Mouse (Mus musculus): ENCODE data around the gene Pfas. TPM values are rescaled to one million over a fixed set of nuclear protein-coding genes. Genes with fewer than 3 reads are reported as not detected.
"Not testable (repeated sequence)": the region's sequence is repeated elsewhere in the genome, so short reads cannot be mapped to it uniquely, and the experiment has no call there.

The Pfas gene
- polyA plus RNA-seq, 1 experiment from 2014 or later, result 19.1 TPM

DNA sequence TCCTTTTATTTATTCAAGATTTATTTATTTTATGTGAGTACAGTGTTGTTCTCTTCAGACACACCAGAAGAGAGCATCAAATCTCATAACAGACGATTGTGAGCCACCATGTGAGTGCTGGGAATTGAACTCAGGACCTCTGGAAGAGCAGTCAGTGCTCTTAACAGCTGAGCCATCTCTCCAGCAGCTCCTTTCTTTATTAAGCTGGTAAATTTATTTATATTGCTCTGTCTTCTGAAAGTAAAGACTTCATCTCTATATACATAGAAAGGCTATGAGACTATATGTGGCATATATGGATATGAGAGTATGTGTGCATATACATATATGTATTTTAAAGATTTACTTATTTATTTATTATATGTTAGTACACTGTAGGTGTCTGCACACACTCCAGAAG, 1.2 kb upstream of the Pfas start:
- Histone ChIP-seq H3K9ac (ENCODE audit: low read depth, low read length) (no peak overlapping the region), H3K4me3 (ENCODE audit: low read depth, low read length) (no peak overlapping the region), H3K36me3 (ENCODE audit: control insufficient read depth, insufficient read depth, low read length) (no peaks in the 10 kb centered on the region), H3K4me2 (ENCODE audit: low read depth, low read length) (no peak overlapping the region), H3K4me1 (ENCODE audit: control insufficient read depth, insufficient read depth, low read length) (peaks cover 10% of the 10 kb centered on the region), H3K9me3 (ENCODE audit: control insufficient read depth, low read length) (no peaks in the 10 kb centered on the region), H3K27ac (replicated peaks; ENCODE audit: low read depth, low read length) (no peak overlapping the region), H3K27me3 (replicated peaks; ENCODE audit: control insufficient read depth, insufficient read depth, low read length) (no peaks in the 10 kb centered on the region)
- ATAC-seq (ENCODE audit: low read depth), result no peak
- WGBS, result 80% methylated on average over 1 of the region's 1 CpGs
- no peak for DNase-seq (ENCODE audit: low spot score)

DNA sequence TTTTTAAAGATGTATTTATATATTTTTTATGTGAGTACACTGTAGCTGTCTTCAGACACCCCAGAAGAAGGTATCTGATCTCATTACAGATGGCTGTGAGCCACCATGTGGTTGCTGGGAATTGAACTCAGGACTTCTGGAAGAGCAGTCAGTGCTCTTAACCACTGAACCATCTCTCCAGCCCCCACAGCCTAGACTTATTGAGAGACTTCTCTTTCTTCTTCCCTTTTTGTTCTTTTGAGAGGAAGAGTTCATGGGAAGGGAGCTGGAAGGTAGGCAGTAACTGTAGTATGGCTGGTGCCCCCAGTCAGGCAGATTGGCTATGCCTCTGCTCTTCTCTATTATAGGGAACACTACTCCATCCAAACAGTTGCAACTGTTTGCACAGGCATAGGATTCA, 1.7 kb downstream of the Pfas start:
- not testable (repeated sequence) for H3K27ac ChIP-seq (replicated peaks; ENCODE audit: low read depth, low read length); H3K27me3 ChIP-seq (replicated peaks; ENCODE audit: control insufficient read depth, insufficient read depth, low read length); H3K9me3 ChIP-seq (ENCODE audit: control insufficient read depth, low read length); H3K4me1 ChIP-seq (ENCODE audit: control insufficient read depth, insufficient read depth, low read length); H3K9ac ChIP-seq (ENCODE audit: low read depth, low read length); H3K4me2 ChIP-seq (ENCODE audit: low read depth, low read length); H3K4me3 ChIP-seq (ENCODE audit: low read depth, low read length); DNase-seq (ENCODE audit: low spot score); ATAC-seq (ENCODE audit: low read depth)
- peaks cover 21% of the 10 kb centered on the region; the same call in 1 of the 2 replicates for H3K36me3 ChIP-seq (ENCODE audit: control insufficient read depth, insufficient read depth, low read length)

DNA sequence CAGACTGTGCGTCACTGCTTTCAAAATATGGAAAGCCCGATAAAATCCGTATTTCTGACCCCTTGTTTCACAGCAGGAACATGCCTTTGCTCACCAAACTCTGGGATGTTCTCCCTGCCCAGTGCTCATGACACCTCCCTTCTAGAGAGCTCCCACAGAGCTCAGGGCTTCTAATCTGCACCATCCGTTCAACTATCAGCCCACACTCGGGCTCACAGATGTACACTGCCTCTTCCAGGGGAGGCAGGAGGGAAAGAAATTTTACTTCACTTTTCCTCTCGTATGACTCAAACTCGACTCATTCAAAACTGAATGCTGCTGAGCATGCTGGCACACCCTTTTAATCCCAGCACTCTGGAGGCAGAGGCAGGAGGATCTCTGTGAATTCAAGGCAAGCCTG, 3.1 kb downstream of the Pfas start:
- Histone ChIP-seq H3K9me3 (ENCODE audit: control insufficient read depth, low read length) (no peaks in the 10 kb centered on the region), H3K9ac (ENCODE audit: low read depth, low read length) (no peak overlapping the region), H3K27ac (replicated peaks; ENCODE audit: low read depth, low read length) (no peak overlapping the region), H3K4me3 (ENCODE audit: low read depth, low read length) (no peak overlapping the region), H3K4me1 (ENCODE audit: control insufficient read depth, insufficient read depth, low read length) (peaks cover 7% of the 10 kb centered on the region), H3K27me3 (replicated peaks; ENCODE audit: control insufficient read depth, insufficient read depth, low read length) (no peaks in the 10 kb centered on the region), H3K4me2 (ENCODE audit: low read depth, low read length) (no peak overlapping the region), H3K36me3 (ENCODE audit: control insufficient read depth, insufficient read depth, low read length) (peaks cover 35% of the 10 kb centered on the region)
- no peak for ATAC-seq (ENCODE audit: low read depth)
- WGBS, result 87% methylated on average over 7 of the region's 7 CpGs
- no peak for DNase-seq (ENCODE audit: low spot score)

DNA sequence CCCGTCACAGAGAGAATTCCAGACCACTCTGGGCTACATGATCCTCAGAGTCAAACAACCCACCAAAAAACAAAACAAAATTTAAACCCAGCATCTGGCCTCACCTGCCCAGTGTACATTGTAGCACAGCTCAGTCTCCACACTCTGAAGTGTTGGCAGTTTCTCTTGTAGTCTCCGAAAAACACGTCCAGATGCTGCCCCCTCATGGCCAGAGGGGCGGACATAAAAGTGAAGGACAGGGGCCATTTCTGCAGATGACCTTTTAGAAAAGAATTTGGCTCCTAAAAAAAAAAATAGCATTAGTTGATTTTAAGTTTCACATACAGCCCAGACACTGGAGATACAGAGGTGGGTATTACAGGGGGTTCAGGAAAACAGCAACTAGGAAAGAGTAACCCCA, 4.7 kb downstream of the Pfas start:
- no peaks in the 10 kb centered on the region for H3K9me3 ChIP-seq (ENCODE audit: control insufficient read depth, low read length)
- H3K4me2 ChIP-seq (ENCODE audit: low read depth, low read length), result no peak overlapping the region
- H3K9ac ChIP-seq (ENCODE audit: low read depth, low read length), result no peak overlapping the region
- DNase-seq (ENCODE audit: low spot score), result no peak
- no peak for ATAC-seq (ENCODE audit: low read depth)
- peaks cover 7% of the 10 kb centered on the region for H3K4me1 ChIP-seq (ENCODE audit: control insufficient read depth, insufficient read depth, low read length)
- 55% methylated on average over 4 of the region's 4 CpGs for WGBS
- peaks cover 50% of the 10 kb centered on the region for H3K36me3 ChIP-seq (ENCODE audit: control insufficient read depth, insufficient read depth, low read length)
- H3K4me3 ChIP-seq (ENCODE audit: low read depth, low read length), result no peak overlapping the region
- H3K27ac ChIP-seq (replicated peaks; ENCODE audit: low read depth, low read length), result no peak overlapping the region
- H3K27me3 ChIP-seq (replicated peaks; ENCODE audit: control insufficient read depth, insufficient read depth, low read length), result no peaks in the 10 kb centered on the region

DNA sequence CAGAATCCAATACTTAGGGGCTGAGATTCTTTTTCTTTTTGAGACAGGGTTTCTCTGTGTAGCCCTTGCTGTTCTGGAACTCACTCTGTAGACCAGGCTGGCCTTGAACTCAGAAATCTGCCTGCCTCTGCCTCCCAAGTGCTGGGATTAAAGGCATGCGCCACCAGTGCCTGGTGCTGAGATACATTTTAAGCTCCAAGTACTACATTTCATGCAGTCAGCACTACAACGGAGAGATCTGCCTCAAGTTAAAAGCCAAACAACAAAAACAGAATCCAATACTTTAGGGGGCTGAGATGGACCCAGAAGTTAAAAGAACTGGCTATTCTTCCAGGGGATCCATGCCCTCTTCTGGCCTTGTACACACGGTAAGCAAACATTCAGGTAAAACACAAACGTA, 5.5 kb downstream of the Pfas start:
- peaks cover 58% of the 10 kb centered on the region for H3K36me3 ChIP-seq (ENCODE audit: control insufficient read depth, insufficient read depth, low read length)
- 92% methylated on average over 4 of the region's 4 CpGs for WGBS

DNA sequence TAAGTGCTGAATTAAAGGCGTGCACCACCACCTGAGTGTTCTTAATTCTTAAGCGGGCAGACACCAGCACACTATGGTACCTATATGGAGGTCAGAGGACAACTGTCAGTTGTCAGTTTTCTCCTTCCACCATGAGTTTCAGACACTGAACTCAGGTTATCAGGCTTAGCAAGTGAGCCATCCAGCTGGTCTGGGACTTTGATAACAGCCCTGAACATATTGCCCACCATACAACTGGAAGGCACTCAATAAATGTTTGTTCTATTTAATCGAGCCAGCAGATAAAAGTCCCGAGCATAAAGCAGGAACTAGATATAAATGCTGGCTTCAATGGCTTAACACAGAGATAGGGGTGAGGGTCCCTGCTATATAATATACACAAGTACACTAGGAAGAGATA, 11.2 kb downstream of the Pfas start:
- WGBS, result 93% methylated on average over 4 of the region's 4 CpGs
- H3K4me1 ChIP-seq (ENCODE audit: control insufficient read depth, insufficient read depth, low read length), result no peaks in the 10 kb centered on the region
- H3K9ac ChIP-seq (ENCODE audit: low read depth, low read length), result no peak overlapping the region
- peaks cover 96% of the 10 kb centered on the region for H3K36me3 ChIP-seq (ENCODE audit: control insufficient read depth, insufficient read depth, low read length)
- no peak for DNase-seq (ENCODE audit: low spot score)
- no peaks in the 10 kb centered on the region for H3K9me3 ChIP-seq (ENCODE audit: control insufficient read depth, low read length)
- no peak overlapping the region for H3K4me2 ChIP-seq (ENCODE audit: low read depth, low read length)
- H3K4me3 ChIP-seq (ENCODE audit: low read depth, low read length), result no peak overlapping the region
- no peak for ATAC-seq (ENCODE audit: low read depth)
- H3K27me3 ChIP-seq (replicated peaks; ENCODE audit: control insufficient read depth, insufficient read depth, low read length), result no peaks in the 10 kb centered on the region
- H3K27ac ChIP-seq (replicated peaks; ENCODE audit: low read depth, low read length), result no peak overlapping the region

More for the DNA sequence above, 5.5 kb downstream of the Pfas start:
- not testable (repeated sequence) for H3K27me3 ChIP-seq (replicated peaks; ENCODE audit: control insufficient read depth, insufficient read depth, low read length); H3K4me2 ChIP-seq (ENCODE audit: low read depth, low read length); H3K4me1 ChIP-seq (ENCODE audit: control insufficient read depth, insufficient read depth, low read length); H3K9ac ChIP-seq (ENCODE audit: low read depth, low read length); H3K27ac ChIP-seq (replicated peaks; ENCODE audit: low read depth, low read length); ATAC-seq (ENCODE audit: low read depth); DNase-seq (ENCODE audit: low spot score); H3K4me3 ChIP-seq (ENCODE audit: low read depth, low read length); H3K9me3 ChIP-seq (ENCODE audit: control insufficient read depth, low read length)

DNA sequence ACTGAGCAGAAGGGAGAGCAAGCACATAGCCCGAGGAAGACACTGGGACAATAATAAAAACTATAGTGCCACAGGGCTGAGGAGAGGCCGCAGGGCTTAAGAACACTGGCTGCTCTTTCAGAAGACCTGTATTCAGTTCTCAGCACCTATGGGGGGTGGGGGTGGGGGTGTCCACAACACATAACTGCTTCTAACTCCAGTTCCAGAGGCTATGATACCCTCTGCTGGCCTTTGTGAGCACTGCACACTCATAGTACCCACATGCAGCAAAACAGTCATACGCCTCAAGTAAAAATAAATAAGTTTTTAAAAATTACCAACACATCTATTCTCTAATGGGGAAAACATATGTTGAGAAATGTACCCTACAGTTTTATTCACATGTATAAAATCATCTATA, 13.9 kb downstream of the Pfas start:
- Histone ChIP-seq H3K36me3 (ENCODE audit: control insufficient read depth, insufficient read depth, low read length) (peaks cover 97% of the 10 kb centered on the region), H3K27ac (replicated peaks; ENCODE audit: low read depth, low read length) (no peak overlapping the region), H3K4me2 (ENCODE audit: low read depth, low read length) (no peak overlapping the region), H3K9ac (ENCODE audit: low read depth, low read length) (no peak overlapping the region), H3K4me3 (ENCODE audit: low read depth, low read length) (no peak overlapping the region), H3K9me3 (ENCODE audit: control insufficient read depth, low read length) (no peaks in the 10 kb centered on the region), H3K4me1 (ENCODE audit: control insufficient read depth, insufficient read depth, low read length) (no peaks in the 10 kb centered on the region), H3K27me3 (replicated peaks; ENCODE audit: control insufficient read depth, insufficient read depth, low read length) (no peaks in the 10 kb centered on the region)
- 94% methylated on average over 3 of the region's 3 CpGs for WGBS
- DNase-seq (ENCODE audit: low spot score) (no peak), ATAC-seq (ENCODE audit: low read depth) (no peak)

DNA sequence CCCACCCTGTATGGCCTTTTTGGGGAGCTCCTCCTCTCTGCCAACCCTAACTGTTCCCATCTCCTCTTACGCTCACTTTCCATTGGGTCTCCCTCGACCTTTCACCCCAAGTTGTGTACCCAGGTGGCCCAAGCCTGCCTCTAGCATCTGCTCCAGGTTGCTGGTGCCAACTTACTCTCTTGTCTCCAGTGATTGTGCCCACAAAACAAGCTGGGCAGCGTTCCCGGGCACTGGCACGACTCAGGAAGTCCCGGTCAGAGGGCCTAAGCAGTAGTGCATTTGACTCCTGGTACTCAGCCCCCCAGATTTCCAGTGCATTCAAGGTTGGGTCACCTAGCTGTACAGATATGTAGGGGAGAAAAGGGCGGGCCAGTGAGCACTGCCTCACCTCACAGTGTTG, 15.1 kb downstream of the Pfas start:
- Histone ChIP-seq H3K9ac (ENCODE audit: low read depth, low read length) (no peak overlapping the region), H3K36me3 (ENCODE audit: control insufficient read depth, insufficient read depth, low read length) (peaks cover 97% of the 10 kb centered on the region)

DNA sequence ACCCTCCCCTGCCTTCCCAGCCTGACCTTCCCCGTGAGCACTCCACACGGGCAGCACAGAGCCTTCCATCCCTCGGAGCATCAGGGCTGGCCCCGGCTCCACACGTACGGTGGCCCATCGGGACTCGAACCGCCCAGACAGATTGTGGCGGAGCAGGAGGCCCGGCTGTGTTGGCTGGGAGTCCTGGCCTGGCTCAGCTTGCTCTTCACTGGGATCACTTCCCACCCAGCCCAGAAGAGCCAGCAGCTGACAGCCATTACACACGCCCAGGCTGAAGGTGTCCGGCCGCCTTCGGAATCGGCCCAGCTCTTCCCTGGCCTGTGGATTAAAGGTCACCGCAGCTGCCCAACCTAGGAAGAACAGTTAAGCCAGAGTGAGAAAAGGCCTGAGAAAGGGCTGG, 19.9 kb downstream of the Pfas start:
- no peak overlapping the region for H3K9ac ChIP-seq (ENCODE audit: low read depth, low read length)
- no peaks in the 10 kb centered on the region for H3K27me3 ChIP-seq (replicated peaks; ENCODE audit: control insufficient read depth, insufficient read depth, low read length)
- H3K27ac ChIP-seq (replicated peaks; ENCODE audit: low read depth, low read length), result no peak overlapping the region
- 90% methylated on average over 17 of the region's 17 CpGs for WGBS
- peaks cover 72% of the 10 kb centered on the region for H3K36me3 ChIP-seq (ENCODE audit: control insufficient read depth, insufficient read depth, low read length)
- DNase-seq (ENCODE audit: low spot score) (no peak), ATAC-seq (ENCODE audit: low read depth) (no peak)
- no peak overlapping the region for H3K4me2 ChIP-seq (ENCODE audit: low read depth, low read length)
- no peaks in the 10 kb centered on the region for H3K4me1 ChIP-seq (ENCODE audit: control insufficient read depth, insufficient read depth, low read length)
- no peaks in the 10 kb centered on the region for H3K9me3 ChIP-seq (ENCODE audit: control insufficient read depth, low read length)
- no peak overlapping the region for H3K4me3 ChIP-seq (ENCODE audit: low read depth, low read length)

More for the DNA sequence above, 15.1 kb downstream of the Pfas start:
- WGBS, result 88% methylated on average over 7 of the region's 7 CpGs
- no peaks in the 10 kb centered on the region for H3K4me1 ChIP-seq (ENCODE audit: control insufficient read depth, insufficient read depth, low read length)
- no peak overlapping the region for H3K4me3 ChIP-seq (ENCODE audit: low read depth, low read length)
- no peak overlapping the region for H3K4me2 ChIP-seq (ENCODE audit: low read depth, low read length)
- DNase-seq (ENCODE audit: low spot score), result no peak
- no peak for ATAC-seq (ENCODE audit: low read depth)
- no peaks in the 10 kb centered on the region for H3K9me3 ChIP-seq (ENCODE audit: control insufficient read depth, low read length)
- no peaks in the 10 kb centered on the region for H3K27me3 ChIP-seq (replicated peaks; ENCODE audit: control insufficient read depth, insufficient read depth, low read length)
- no peak overlapping the region for H3K27ac ChIP-seq (replicated peaks; ENCODE audit: low read depth, low read length)

All from embryonic facial prominence, embryonic 14.5 days (tissue).